Mouse (Mus musculus): Measurements from ENCODE around the gene Osbpl6.
"Not testable (repeated sequence)": the region's sequence is repeated elsewhere in the genome, so short reads cannot be mapped to it uniquely, and the experiment has no call there.

Gene Osbpl6

DNA sequence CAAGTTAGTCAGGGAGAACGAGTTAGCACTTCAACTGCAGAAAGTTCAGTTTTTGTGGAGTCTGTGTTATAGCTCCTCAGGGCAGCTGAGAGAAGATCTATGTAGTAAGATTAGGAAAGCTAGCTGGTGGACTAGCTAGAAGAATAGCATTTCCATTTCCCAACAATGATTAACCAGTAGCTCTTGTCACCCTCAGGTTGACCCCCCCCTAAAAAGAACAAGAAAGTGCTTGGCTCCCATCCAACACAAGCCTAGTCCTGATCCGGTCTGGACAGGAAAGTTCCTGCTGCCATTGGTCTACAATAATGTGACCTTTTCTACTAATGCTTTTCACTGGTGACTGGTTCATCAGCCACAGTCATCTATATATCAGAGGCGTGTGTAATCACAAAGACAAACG, 157.6 kb downstream of the Osbpl6 start:
- no peak for DNase-seq (ENCODE audit: low read depth, low spot score)

DNA sequence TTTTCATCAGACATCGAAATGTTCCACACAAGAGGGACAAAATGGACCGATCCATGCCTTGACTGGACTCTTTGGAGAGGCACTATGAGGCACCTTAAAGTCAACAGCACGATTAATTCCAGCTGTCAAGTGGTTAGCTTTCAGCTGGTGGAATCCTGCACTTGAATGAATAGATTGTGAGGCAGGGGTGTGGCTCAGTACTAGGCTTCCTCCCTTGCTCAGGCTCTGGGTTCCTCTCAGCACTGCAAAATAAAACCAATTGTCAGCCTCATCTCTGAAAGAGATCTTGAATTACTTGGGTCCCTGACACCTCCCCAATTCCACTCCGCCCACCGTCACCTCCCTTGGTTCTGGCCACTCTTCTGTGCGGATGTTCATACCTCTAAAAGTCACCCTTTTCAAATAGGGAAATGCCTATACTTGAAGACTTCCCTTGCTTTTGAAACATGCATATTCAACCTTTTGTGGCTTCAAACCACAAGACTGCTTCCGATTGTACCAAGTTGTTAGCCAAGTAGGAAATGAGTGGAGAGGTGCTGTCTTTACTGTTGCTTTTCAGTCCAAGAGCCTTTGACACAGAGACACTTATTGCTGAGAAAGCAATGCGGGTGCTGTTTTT, 160.7 kb downstream of the Osbpl6 start:
- no peak for DNase-seq (ENCODE audit: low read depth, low spot score)

DNA sequence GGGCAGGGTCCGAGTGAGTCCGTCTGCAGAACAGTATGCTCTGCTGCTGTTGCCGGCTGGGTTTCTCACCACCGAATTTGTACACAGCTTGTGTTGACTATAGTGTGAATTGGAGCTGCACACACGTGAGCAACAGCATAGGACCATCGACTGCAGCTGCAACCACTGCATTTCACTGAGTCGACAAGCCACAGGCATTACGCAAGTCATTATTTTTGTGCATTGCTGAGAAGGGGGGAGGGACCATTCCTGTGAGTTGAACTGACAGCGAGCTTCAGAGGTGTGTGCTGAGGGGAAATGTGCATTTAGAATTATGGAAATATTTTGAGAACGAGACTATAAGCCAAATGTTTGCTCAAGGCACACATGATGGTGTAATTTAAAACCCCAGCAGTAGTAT, 165.2 kb downstream of the Osbpl6 start:
- DNase-seq (ENCODE audit: low read depth, low spot score), result peak; percentile 14

DNA sequence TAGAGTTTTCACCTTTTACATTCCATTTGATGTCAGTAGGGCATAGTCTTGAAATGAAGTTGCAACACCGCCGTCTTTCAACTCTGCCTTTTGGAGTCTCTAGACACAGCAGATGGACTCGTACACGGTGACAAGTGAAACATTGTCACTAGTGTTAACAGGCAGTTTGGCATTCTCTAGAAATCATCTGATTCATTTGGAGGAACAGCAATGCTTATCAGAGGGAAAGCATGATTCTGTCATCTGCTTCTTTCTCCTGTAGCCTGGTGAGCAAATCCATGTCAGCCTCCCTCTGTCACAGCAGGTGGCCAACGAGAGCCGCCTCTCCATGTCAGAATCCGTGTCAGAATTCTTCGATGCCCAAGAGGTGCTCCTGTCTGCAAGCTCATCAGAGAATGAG, 172.6 kb downstream of the Osbpl6 start:
- no peak for DNase-seq (ENCODE audit: low read depth, low spot score)

DNA sequence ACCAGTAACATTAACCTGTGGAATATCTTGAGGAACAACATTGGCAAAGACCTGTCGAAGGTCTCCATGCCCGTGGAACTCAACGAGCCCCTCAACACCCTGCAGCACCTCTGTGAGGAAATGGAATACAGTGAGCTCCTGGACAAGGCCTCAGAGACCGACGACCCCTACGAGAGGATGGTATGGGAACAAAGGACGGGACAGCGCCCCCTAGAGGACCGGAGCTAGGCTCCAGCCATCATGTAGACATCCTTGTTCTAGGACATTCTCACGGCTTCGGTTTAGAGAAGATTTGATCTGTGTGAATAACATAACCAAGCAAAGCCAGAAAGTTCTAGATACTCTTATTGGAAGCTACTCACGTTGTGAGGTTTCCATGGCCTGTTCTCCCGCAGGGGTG, 178.8 kb downstream of the Osbpl6 start:
- no peak for DNase-seq (ENCODE audit: low read depth, low spot score)

DNA sequence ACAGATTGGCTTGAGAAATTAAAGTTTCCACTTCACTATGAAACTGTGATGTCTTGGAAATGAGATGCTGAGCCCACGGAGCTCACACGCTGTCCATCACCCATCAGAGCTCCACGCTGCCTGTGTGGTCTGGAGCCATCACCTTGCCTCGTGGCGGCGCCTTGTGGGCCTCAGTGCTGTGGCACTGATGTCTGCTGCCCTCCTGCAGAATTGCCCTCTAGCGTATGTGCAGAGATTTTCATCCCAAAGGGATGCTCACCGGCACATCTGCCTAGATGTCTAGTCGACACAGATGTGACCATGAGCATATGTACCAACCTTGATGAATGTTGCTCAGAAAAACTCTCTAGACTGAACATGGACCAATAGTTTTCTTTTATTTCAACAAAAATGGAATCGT, 180.6 kb downstream of the Osbpl6 start:
- no peak for DNase-seq (ENCODE audit: low read depth, low spot score)

DNA sequence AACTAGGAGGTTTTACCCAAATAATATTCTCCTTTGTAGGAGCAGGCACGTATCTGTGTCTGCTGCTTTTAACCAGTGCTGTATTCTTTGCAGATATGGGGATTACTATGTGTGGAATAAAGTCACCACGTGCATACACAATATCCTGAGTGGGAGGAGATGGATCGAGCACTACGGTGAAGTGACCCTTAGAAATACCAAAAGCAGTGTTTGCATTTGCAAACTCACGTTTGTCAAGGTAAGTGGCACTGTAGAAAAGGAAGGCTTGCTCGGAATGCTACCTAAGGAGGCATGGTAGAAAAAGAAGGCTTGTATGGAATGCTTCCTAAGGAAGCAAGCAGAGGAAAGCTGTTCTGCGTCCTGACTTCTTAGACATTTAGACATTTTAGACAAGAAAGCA, 183.9 kb downstream of the Osbpl6 start:
- DNase-seq (ENCODE audit: low read depth, low spot score), result no peak

DNA sequence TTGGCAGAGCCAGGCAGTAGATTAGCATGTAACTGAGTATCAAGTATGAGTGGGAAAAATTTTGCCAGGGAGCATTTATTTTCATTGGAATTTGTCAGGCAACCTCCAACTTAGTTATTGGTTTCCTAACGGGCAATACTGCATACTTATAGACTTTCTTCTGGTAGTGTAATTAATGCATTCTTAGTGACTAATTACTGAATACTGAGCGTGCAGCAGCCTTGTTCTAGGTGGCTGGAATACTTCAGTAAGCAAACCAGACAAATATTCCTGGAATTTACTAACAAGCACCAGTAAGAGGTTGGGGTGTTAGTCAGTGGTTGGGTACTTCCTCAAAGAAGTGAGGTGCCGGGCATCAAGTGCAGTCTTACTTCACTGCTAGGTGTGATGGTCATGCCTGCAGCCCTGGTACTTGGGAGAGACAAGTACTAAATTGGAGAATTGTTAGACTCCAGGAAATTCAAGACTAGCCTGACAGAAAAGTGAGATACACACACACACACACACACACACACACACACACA, 186.2 kb downstream of the Osbpl6 start:
- DNase-seq (ENCODE audit: low read depth, low spot score), result no peak

DNA sequence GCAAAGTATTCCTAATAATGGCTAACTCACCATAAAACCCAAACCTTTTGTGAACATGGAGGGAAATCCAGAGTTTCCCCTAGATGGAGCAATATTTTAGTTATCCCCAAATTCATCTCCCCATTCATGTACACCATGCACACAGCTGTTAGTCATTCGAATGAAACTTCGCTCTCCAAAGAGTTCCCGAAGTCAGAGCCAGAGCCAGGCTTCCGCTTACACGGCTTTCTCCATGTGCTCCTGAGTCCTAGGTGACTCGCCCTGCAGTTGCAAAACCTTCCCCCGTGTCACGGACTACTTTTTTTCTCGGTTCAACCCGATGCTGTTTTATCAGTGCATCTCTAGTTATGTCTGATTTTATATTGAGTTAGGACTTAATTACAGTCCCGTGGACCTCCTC, 191.2 kb downstream of the Osbpl6 start:
- DNase-seq (ENCODE audit: low read depth, low spot score), result peak; percentile 16

DNA sequence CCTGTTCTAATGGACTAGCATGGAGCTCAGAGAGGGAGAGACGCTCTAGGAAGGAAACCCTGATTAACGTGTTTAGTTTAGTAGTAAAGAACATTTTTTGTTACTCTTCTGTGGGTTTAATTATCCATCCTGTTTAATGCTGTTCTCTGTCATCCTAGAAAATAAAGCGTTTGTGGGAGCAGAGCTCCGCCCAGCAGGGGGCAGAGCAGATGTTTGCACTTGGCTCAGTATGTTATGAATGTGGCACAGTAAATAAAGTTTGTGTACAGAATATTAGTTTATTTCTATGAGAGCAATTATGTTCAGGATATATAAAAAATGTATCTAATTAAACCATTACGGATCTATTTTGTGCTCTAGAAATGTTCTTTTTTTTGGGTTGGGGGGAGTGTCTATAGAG, 192.9 kb downstream of the Osbpl6 start:
- DNase-seq (ENCODE audit: low read depth, low spot score), result peak; percentile 30

DNA sequence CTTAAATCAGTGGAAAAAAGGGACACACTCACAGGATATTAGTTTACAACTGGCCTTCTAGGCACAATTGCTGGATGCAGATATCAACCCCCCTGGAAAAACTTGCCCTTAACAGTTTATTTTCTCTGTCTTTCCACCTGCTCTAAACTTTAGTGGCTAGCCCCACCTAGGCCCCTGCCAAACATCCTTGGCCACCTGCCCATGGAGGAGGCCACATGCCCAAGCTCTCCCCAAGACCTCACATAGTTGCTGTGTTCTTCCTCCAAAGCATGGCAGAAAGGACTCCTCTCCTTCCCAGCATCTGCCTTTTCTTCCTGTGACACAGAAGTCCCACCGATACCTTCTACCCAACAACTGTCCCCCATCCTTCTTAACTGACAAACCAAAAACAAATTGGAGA, 195.9 kb downstream of the Osbpl6 start:
- DNase-seq (ENCODE audit: low read depth, low spot score), result no peak

DNA sequence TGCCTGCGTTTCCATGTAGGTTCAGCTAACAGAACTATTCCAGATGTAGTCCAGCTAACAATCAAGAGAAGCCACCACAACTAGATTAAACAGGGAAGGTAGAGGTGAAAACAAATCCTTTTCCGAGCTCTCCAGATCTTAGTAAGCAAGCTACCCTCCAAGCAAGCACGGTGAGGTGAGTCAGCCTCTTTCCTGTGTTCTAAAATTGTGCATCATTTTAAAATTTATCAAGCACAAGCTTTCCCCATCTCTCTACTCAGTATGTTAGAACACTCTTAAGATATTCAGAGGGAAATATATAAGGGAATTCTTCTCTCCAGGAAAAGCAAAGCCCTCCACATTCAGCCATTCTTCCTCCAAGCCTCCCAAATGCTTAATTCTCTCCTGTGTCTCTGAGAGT, 200.4 kb downstream of the Osbpl6 start:
- DNase-seq (ENCODE audit: low read depth, low spot score), result no peak

DNA sequence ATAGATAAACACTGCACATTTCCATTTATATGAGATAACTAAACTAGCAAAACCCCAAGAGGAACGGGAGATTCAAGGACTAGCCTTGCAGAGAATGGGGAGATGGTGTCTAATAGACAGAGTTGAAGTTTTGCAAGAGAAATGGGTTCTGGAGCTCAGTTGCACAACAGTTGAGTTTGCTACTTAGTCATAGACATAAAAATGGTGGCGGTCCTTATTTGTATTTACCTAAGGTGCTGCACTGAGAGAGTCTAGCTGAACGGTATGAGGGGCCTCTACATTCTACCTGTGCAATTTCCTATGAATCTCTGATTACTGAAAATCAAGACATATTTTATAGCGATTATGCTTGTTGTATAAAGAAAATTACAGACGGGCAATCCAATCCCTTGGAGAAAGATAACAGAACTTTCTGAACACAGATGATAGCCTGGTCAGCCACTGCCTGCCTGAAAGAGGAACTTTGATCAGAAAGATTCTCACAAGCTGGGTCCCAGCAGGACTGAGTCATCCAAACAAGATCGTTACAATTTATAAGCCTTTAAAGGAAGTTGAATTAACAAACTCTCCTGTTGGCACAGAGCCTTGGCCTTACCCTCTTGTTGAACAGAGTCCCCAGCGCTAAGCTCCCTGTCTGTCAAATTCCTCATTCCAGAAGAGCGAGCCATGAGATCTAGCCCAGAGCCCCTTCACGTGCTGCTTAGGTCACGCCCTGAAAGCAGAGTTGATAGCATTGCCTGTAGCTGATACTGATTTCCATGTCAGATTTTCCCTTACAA, 204.2 kb downstream of the Osbpl6 start:
- DNase-seq (ENCODE audit: low read depth, low spot score), result peak; percentile 75

DNA sequence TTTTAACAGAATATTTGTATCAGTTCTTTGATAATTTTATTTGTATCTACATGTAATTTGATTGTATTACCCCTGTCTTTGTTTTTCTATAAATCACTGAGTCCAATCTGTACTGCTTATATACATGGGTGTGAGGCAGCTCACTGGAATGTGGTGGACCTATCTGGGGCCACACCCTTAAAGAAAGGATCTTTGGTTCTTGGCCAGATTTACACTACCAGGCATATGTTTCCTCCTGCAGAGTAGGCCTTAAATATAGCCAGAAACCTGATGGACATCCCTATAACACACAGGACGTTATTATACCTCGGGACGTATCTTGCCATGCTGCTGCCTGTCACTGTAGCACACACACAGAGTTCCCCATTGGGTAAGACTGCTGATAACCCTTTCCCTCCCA, 205.7 kb downstream of the Osbpl6 start:
- peak; percentile 55 for DNase-seq (ENCODE audit: low read depth, low spot score)

DNA sequence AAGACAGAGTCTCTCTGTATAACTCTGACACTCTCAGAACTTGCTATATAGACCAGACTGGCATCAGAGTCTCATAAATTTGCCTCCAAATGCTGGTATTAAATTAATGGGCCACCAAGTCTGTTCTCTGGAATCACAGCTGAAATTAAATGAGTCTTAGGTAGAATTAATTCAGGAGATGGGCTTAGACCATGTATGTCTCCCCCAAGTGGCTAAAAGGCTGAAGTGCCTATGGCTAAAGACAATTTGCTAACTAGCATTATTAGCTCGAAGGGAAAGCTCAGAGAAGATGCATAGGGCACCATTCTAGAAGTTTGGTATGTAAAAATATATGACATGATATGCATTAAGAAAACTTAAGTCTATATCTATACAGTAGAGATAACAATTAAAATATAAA, 211.8 kb downstream of the Osbpl6 start:
- peak; percentile 72 for DNase-seq (ENCODE audit: low read depth, low spot score)

DNA sequence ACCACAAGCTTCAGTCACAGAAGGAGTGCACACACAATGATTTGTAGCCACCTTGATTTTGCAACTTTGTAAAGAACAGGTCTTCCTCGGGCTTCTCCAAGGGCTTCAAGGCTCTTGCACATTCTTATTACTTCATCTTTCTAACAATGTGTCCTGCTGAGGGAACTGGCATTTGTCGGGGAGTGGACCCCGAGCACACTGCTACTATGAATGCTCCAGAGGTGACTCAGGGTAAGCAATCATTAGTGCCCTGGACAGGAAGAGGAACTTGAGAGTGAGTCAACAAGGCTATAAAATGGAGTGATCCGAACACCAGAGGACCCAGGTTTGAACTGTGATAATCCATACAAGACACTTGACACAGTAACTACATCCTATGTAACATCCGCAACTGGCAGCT, 213.9 kb downstream of the Osbpl6 start:
- peak; percentile 19 for DNase-seq (ENCODE audit: low read depth, low spot score)

DNA sequence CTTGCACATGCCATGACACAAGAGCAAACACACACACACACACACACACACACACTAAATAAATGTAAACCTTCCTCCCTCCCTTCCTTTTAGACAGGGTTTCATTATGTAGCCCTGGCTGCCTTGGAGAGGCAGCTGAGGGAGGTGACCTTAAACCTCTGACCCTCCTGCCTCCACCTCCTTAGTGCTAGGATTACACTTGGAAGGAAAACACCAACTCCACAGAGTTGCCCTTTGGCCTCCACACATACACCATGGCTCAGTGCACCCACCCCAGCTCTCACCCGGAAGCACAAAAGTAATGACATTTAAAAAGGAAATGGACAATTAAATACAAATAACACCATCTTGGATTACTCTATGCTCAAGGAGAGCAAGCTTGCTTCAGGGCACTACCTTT, 215.4 kb downstream of the Osbpl6 start:
- DNase-seq (ENCODE audit: low read depth, low spot score), result no peak

DNA sequence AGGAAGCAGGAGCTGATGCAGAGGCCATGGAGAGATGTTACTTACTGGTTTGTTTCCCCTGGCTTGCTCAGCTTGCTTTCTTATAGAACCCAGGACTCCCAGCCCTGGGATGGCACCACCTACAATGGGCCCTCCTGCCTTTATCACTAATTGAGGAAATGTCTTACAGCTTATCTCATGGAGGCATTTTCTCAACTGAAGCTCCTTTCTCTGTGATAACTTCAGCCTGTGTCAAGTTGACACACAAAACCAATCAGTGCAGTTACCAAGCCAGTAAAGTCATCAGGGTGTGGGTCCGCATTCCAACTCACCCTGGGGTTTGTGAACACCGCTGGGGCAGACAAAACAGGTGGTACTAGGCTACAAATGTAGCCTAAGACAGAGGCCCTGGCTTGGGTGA, 216.0 kb downstream of the Osbpl6 start:
- not testable (repeated sequence) for DNase-seq (ENCODE audit: low read depth, low spot score)

DNA sequence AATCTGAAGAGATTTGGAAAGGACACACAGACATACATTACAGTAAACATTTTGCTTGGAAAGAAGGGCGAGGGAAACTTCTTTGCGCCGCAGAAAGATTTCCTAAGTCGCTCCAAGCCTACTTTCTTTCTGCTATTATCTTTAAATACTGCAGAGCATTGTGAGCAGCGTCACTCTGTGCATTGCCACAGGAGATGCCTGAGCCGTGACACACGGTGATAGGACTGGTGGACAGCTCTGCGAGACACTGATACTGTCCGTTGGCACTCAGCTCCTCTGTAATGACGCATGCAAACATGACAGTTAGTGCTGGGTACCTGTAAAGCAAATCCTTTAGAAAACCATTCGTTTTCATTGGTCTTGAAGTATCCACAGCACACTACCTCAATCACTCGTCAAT, 224.0 kb downstream of the Osbpl6 start:
- DNase-seq (ENCODE audit: low read depth, low spot score), result no peak

DNA sequence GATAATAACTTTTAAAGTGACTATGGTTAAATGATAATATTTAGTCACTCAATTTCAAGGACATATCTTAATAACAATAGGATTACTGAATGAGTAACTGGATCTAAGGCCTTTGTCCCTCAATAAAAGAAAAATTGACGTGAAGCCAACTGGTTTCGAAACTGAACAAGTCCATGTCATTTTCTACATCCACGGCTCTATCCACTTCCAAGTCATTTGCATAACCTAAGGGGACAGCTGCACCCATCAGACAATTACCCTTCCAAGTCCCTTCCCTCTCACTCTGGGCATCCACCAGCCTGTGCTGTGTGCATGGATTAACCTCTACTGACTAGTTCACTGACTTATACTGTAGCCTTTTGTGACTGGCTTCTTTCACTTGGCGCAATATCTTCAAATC, 225.3 kb downstream of the Osbpl6 start:
- no peak for DNase-seq (ENCODE audit: low read depth, low spot score)

DNA sequence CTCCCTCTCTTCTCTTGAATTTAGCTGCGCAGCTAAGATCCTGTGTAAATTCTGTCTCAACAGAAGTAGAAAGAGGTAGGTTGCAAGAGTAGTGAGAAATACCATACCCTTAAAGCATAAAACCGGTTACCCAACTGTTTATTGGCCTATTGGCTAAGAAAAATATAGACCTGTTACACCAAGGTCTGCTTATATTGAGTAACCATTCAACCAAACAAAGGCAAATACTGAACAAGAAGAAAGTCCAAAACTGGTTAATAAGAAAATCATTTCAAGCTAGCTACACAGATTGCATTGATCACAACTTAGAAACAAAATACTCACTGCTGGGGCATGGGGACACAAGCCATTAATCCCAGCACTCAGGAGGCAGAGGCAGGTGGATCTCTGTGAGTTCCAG, 233.3 kb downstream of the Osbpl6 start:
- no peak for DNase-seq (ENCODE audit: low read depth, low spot score)

DNA sequence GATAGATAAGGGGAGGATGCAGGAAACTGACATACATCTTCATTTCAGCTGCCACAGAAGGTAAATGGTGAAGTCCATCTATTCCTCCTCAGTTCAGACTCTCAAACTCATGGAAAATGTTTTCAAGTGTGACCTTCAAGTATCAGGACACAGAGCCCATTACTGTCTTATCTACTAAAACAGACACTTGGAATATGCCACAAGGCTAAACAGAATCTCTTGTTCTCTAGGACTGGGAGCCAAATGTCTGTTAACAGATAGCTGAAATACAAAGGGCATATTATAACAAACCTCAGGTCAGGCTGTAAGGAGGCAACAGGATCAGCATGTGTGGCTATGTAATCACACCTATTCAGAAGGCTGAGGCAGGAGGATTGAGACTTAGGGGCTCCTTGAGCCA, 237.5 kb downstream of the Osbpl6 start:
- DNase-seq (ENCODE audit: low read depth, low spot score), result no peak

DNA sequence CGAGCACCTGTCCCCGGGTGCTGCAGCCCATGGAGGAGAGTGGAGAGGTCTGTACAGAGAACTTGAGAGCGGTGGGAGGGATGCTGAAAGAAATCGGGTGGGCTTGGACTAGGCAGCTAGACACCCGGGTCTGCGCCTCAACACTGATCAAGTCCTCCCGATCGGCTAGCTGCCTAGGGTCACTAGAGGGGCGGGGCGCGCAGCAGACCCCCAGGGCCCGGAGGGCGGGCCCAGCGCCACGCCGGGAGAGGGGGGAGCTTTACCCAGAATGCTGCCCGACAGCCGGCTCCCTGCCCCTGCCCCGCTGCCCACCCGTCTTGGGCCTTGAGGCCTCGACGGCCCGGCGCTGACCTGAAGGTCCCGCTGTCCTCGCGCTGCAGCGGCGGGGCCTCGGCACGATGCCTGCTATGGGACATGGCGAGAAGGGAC, 241.1 kb downstream of the Osbpl6 start:
- no peak for DNase-seq (ENCODE audit: low read depth, low spot score)
